Mouse (Mus musculus): ENCODE data around the gene Ckmt1.

DNA sequence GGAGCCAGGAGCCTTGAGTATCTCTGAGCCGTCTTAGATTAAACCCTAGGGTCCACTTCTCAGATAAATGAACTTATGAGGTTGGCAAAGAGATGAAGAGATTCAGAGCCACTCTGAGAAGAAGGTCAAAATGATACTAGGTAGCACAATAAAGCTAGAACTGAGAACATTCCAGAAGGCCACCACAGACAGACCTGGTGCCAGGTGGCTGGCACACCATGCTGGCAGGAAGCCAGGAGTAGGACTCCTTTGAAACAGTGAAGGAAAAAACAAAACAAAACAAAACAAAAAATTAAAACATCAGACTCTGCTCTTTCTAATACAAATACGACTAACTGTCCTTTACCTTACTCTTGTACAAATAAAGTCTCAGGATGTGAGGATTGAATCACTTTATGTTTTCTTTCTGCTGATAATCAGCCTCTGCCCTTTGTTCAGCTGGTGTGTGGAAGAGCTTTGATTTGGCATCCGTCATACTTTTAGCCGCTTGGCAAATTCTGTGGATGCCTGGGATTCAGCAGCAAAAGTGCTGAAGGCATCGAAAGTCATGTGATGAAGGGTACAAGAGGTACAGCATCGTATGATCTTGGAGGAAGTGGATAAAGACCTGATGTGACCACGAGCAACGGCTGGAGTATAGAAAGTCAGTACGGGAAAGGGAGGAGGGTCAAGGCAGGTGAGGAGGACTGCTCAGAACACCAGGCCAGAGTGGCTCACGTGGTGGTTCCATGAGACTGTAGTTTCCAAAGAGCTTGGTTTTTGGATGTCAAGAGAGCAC, 33.6 kb upstream of the Ckmt1 start:
- TF ChIP-seq CTCF (IDR thresholded peaks at IDR 0.05; ENCODE audit: control insufficient read depth, insufficient read depth, insufficient read length) = no peak
- no peak for TF ChIP-seq USF1 (IDR thresholded peaks at IDR 0.05; ENCODE audit: low read depth)
- TF ChIP-seq MAX (IDR thresholded peaks at IDR 0.05) = no peak
- TF ChIP-seq CEBPB (IDR thresholded peaks at IDR 0.05; ENCODE audit: low read depth) = no peak

Data from C2C12 (cell line).